Mouse (Mus musculus): ENCODE data around the gene Ppa2. TPM values are rescaled to one million over a fixed set of nuclear protein-coding genes. Genes with fewer than 3 reads are reported as not detected.
A peak's percentile ranks its signal among the peaks of the same experiment; 100 is the strongest.

The Ppa2 gene
- 95.6 and 103 TPM in 2 replicates for polyA plus RNA-seq (2015; fragmentation: Nextera tagmentation; extraction: Ambion mirVana)

DNA sequence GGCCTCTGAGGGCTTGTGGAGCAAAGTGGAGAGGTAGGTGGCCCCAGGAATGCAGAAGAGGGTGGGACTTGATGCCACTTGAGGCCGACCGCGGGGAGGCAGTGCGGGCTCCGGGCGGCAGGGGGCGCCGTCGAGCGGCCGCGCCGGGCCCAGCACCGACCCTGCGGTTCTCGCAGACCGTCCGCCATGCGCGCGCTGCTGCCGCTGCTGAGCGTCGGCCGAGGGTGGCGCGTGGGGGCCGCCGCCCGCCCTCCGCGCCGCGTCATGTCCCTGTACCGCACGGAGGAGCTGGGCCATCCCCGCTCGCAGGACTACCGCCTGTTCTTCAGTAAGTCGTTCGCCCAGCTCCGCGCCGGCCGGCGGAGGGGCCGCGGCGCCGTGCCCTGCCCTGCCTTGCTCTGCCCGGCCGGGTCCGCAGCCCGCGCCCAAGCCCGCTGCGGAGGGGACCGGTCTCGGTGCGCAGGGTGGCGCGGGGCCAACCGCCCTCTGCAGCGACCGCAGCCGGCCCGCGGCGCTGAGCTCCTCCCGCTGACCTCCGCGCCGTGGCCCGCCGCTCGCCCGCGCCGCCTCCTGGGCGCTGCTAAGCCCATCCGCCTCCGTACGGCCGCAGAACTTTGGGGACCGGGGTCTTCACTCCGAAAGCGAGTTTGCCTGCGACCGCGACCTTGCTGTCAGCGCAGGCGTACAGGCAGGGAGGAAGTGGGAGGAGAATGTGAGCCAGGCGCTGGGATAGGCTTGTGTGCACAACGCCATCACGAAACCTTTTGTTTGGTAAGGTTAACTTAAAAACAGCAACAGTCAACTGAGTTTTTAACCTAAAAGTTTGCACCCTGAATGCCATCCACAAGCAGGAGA lies at the start of gene Ppa2:
TSS of gene Ppa2 (plus strand) at position 157 of the 855 bp plus-strand sequence.
- under 1% methylated on average over 77 of the region's 95 CpGs for WGBS
- Histone ChIP-seq H3K27me3 (replicated peaks) (no peaks in the 10 kb centered on the region), H3K36me3 (0 out of 2 replicates have a peak, but pooled peaks cover 4% of the 10 kb centered on the region), H3K9me3 (no peaks in the 10 kb centered on the region), H3K4me2 (peak within 1 kb of the TSS; percentile 72), H3K27ac (peak within 1 kb of the TSS; percentile 97), H3K4me3 (replicated peaks) (peak within 1 kb of the TSS; percentile 79), H3K9ac (peak within 1 kb of the TSS; percentile 88), H3K4me1 (0 out of 2 replicates have a peak, but pooled peaks cover 3% of the 10 kb centered on the region)
- peak; percentile 92 for ATAC-seq (ENCODE audit: insufficient read depth, low FRiP score, low read depth)

DNA sequence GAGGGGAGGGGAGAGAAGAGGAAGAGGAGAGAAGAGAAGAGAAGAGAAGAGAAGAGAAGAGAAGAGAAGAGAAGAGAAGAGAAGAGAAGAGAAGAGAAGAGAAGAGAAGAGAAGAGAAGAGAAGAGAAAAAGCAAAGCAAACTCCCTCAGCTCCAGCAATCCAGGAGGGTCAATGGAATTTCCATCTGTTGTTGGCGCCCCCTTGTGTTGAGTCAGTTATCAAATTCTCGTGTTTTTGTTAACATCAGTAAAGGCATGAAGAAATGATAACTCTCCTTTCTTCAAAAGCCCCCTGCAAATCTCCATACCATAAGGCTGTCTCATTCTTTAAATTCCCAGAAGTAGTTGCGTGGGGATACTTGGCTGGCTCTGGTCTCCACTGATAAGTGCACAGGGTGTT lies 38.0 kb upstream of the Ppa2 start:
- Histone ChIP-seq H3K4me1 (no peaks in the 10 kb centered on the region), H3K4me2 (no peak overlapping the region), H3K9ac (no peak overlapping the region), H3K4me3 (replicated peaks) (no peak overlapping the region), H3K9me3 (no peaks in the 10 kb centered on the region), H3K36me3 (no peaks in the 10 kb centered on the region), H3K27me3 (replicated peaks) (no peaks in the 10 kb centered on the region), H3K27ac (no peak overlapping the region)
- 14% methylated on average over 3 of the region's 3 CpGs for WGBS
- no peak for ATAC-seq (ENCODE audit: insufficient read depth, low FRiP score, low read depth)

GRCm38 (mm10) chr3:133284587-133284986 lies 25.3 kb upstream of the Ppa2 start:
- Histone ChIP-seq H3K4me3 (replicated peaks) (no peak overlapping the region), H3K27ac (0 out of 2 replicates have a peak overlapping the region, but pooled peaks have one; percentile 18), H3K4me2 (0 out of 2 replicates have a peak overlapping the region, but pooled peaks have one; percentile 8), H3K9me3 (no peaks in the 10 kb centered on the region), H3K4me1 (no peaks in the 10 kb centered on the region), H3K27me3 (replicated peaks) (no peaks in the 10 kb centered on the region), H3K9ac (no peak overlapping the region), H3K36me3 (no peaks in the 10 kb centered on the region)
- no peak for ATAC-seq (ENCODE audit: insufficient read depth, low FRiP score, low read depth)
- WGBS: 33% methylated on average over 5 of the region's 5 CpGs

DNA sequence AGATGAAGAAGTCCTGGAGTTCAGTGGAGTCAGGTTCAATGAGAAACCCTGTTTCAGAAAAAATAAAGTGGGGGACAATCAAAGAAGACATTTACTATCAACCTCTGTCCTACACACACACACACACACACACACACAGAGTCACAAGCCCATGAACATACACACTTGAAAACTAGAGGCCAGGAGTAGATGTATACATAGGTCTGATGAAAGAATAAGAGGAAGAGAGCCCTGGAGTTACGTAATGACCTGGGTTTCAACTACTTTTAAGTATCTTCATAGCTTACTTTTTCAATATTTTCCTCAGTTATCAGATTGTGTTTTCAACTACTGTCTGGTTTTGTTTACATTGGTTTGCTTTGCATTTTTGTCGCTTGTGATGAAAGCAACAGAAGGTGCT lies 21.1 kb upstream of the Ppa2 start:
- H3K9me3 ChIP-seq: no peaks in the 10 kb centered on the region
- no peak for ATAC-seq (ENCODE audit: insufficient read depth, low FRiP score, low read depth)
- no peaks in the 10 kb centered on the region for H3K36me3 ChIP-seq
- WGBS: 83% methylated on average over 2 of the region's 2 CpGs
- H3K27ac ChIP-seq: no peak overlapping the region
- H3K9ac ChIP-seq: no peak overlapping the region
- no peaks in the 10 kb centered on the region for H3K27me3 ChIP-seq (replicated peaks)
- no peaks in the 10 kb centered on the region for H3K4me1 ChIP-seq
- no peak overlapping the region for H3K4me2 ChIP-seq
- H3K4me3 ChIP-seq (replicated peaks): no peak overlapping the region

GRCm38 (mm10) chr3:133304328-133304727 lies 5.6 kb upstream of the Ppa2 start:
- H3K4me2 ChIP-seq: no peak overlapping the region
- H3K27ac ChIP-seq: no peak overlapping the region
- no peaks in the 10 kb centered on the region for H3K4me1 ChIP-seq
- H3K27me3 ChIP-seq (replicated peaks): no peaks in the 10 kb centered on the region
- no peaks in the 10 kb centered on the region for H3K9me3 ChIP-seq
- H3K9ac ChIP-seq: no peak overlapping the region
- 0 out of 2 replicates have a peak, but pooled peaks cover 2% of the 10 kb centered on the region for H3K36me3 ChIP-seq
- H3K4me3 ChIP-seq (replicated peaks): no peak overlapping the region
- ATAC-seq (ENCODE audit: insufficient read depth, low FRiP score, low read depth): no peak
- 79% methylated on average over 3 of the region's 3 CpGs for WGBS

DNA sequence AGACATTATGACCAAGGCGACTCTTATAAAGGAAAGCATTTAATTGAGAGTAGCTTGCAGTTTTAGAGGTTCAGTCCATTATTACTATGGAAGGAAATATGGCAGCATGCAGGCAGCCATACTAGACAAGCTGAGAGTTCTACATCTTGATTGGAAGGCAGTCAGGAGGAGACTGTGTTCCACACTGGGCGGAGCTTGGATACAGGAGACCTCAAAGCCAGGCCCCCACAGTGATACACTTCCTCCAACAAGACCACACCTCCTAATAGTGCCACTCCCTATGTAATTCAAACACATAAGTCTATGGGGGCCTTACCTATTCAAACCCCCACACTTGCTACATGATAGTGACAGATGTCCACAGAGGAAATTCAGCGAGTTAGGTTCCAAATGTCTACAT lies 1.5 kb upstream of the Ppa2 start:
- 95% methylated on average over 3 of the region's 3 CpGs for WGBS
- no peak for ATAC-seq (ENCODE audit: insufficient read depth, low FRiP score, low read depth)
- 0 out of 2 replicates have a peak, but pooled peaks cover 4% of the 10 kb centered on the region for H3K36me3 ChIP-seq
- no peak overlapping the region for H3K27ac ChIP-seq
- no peak overlapping the region for H3K9ac ChIP-seq
- H3K4me1 ChIP-seq: 0 out of 2 replicates have a peak, but pooled peaks cover 3% of the 10 kb centered on the region
- H3K9me3 ChIP-seq: no peaks in the 10 kb centered on the region
- no peaks in the 10 kb centered on the region for H3K27me3 ChIP-seq (replicated peaks)
- H3K4me3 ChIP-seq (replicated peaks): no peak overlapping the region
- no peak overlapping the region for H3K4me2 ChIP-seq

- Histone ChIP-seq H3K9ac (no peak overlapping the region), H3K9me3 (no peaks in the 10 kb centered on the region), H3K4me1 (0 out of 2 replicates have a peak, but pooled peaks cover 3% of the 10 kb centered on the region), H3K36me3 (0 out of 2 replicates have a peak, but pooled peaks cover 4% of the 10 kb centered on the region), H3K27me3 (replicated peaks) (no peaks in the 10 kb centered on the region), H3K4me2 (no peak overlapping the region), H3K4me3 (replicated peaks) (no peak overlapping the region), H3K27ac (no peak overlapping the region)
- WGBS: 92% methylated on average over 7 of the region's 7 CpGs
- no peak for ATAC-seq (ENCODE audit: insufficient read depth, low FRiP score, low read depth)
These were observed 551 bp upstream of the Ppa2 start for GRCm38 (mm10) chr3:133309359-133309758.

- peak overlapping the region; percentile 97 for H3K27ac ChIP-seq
- peak overlapping the region; percentile 88; the same call in 1 of the 2 replicates for H3K9ac ChIP-seq
- H3K9me3 ChIP-seq: no peaks in the 10 kb centered on the region
- H3K4me1 ChIP-seq: 0 out of 2 replicates have a peak, but pooled peaks cover 3% of the 10 kb centered on the region
- WGBS: 19% methylated on average over 14 of the region's 14 CpGs
- peak overlapping the region; percentile 72 for H3K4me2 ChIP-seq
- no peaks in the 10 kb centered on the region for H3K27me3 ChIP-seq (replicated peaks)
- 0 out of 2 replicates have a peak, but pooled peaks cover 4% of the 10 kb centered on the region for H3K36me3 ChIP-seq
- peak overlapping the region; percentile 79 for H3K4me3 ChIP-seq (replicated peaks)
- ATAC-seq (ENCODE audit: insufficient read depth, low FRiP score, low read depth): peak; percentile 16; the same call in 1 of the 2 replicates
These were observed 884 bp downstream of the Ppa2 start for GRCm38 (mm10) chr3:133310809-133311179.

GRCm38 (mm10) chr3:133312331-133312730 lies 2.4 kb downstream of the Ppa2 start:
- ATAC-seq (ENCODE audit: insufficient read depth, low FRiP score, low read depth): no peak
- Histone ChIP-seq H3K4me1 (0 out of 2 replicates have a peak, but pooled peaks cover 3% of the 10 kb centered on the region), H3K36me3 (0 out of 2 replicates have a peak, but pooled peaks cover 4% of the 10 kb centered on the region), H3K27ac (no peak overlapping the region), H3K27me3 (replicated peaks) (no peaks in the 10 kb centered on the region), H3K4me2 (no peak overlapping the region), H3K9ac (no peak overlapping the region), H3K4me3 (replicated peaks) (no peak overlapping the region), H3K9me3 (no peaks in the 10 kb centered on the region)
- 63% methylated on average over 3 of the region's 3 CpGs for WGBS

DNA sequence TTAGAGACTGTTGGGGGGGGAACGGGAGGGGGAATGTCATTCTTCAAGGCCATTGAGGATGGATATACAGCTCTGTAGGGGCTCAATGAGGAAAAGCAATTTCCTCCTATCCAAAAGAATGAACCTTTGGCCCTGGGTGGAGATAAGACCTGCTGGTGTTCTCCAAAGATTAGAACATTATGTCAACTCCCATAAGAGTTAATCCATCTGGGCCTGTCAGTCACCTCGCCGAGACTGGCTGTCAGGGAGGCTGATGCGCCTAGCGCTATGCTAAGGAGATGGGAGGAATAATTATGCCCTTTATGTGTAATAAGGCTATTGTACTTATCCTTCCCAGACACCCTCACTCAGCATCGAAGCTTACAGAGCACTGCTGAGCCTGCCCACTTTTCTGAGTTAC lies 2.9 kb downstream of the Ppa2 start:
- no peak for ATAC-seq (ENCODE audit: insufficient read depth, low FRiP score, low read depth)
- no peak overlapping the region for H3K4me3 ChIP-seq (replicated peaks)

GRCm38 (mm10) chr3:133313491-133314199 lies 3.7 kb downstream of the Ppa2 start:
- WGBS: 91% methylated on average over 3 of the region's 3 CpGs
- H3K36me3 ChIP-seq: 0 out of 2 replicates have a peak, but pooled peaks cover 4% of the 10 kb centered on the region
- no peak overlapping the region for H3K4me2 ChIP-seq
- no peak overlapping the region for H3K27ac ChIP-seq
- H3K9me3 ChIP-seq: no peaks in the 10 kb centered on the region
- H3K9ac ChIP-seq: no peak overlapping the region
- ATAC-seq (ENCODE audit: insufficient read depth, low FRiP score, low read depth): no peak
- no peaks in the 10 kb centered on the region for H3K27me3 ChIP-seq (replicated peaks)
- no peak overlapping the region for H3K4me3 ChIP-seq (replicated peaks)
- H3K4me1 ChIP-seq: 0 out of 2 replicates have a peak, but pooled peaks cover 3% of the 10 kb centered on the region

More for the DNA sequence above, 2.9 kb downstream of the Ppa2 start:
- H3K27ac ChIP-seq: no peak overlapping the region
- 0 out of 2 replicates have a peak, but pooled peaks cover 3% of the 10 kb centered on the region for H3K4me1 ChIP-seq
- no peak overlapping the region for H3K9ac ChIP-seq
- no peaks in the 10 kb centered on the region for H3K27me3 ChIP-seq (replicated peaks)
- 76% methylated on average over 6 of the region's 6 CpGs for WGBS
- no peaks in the 10 kb centered on the region for H3K9me3 ChIP-seq
- no peak overlapping the region for H3K4me2 ChIP-seq
- H3K36me3 ChIP-seq: 0 out of 2 replicates have a peak, but pooled peaks cover 4% of the 10 kb centered on the region
